Mouse (Mus musculus) lung, postnatal 0 days (tissue): ENCODE results near the gene Rnf20.
"Not testable (repeated sequence)": the region's sequence is repeated elsewhere in the genome, so short reads cannot be mapped to it uniquely, and the experiment has no call there.

Experiments used
- CTCF ChIP-seq: IDR thresholded peaks from 2 replicates; pipeline ENCODE4 v1.5.1; 2016; ENCODE audit warnings: antibody characterized with exemption, mild to moderate bottlenecking
- EP300 ChIP-seq: IDR thresholded peaks from 2 replicates; pipeline ENCODE4 v1.6.1; 2016; ENCODE audit warnings: antibody characterized with exemption, mild to moderate bottlenecking, control low read depth

GRCm38 (mm10) chr4:49624969-49625368 is 6.8 kb upstream of the Rnf20 start:
- not testable (repeated sequence) for TF ChIP-seq CTCF, EP300
